Mouse (Mus musculus): ENCODE measurements around the gene Crip1. TPM values are rescaled to one million over a fixed set of nuclear protein-coding genes. Genes with fewer than 3 reads are reported as not detected.

Crip1 gene
- polyA plus RNA-seq, 1 experiment from 2014 or later, result 1,744 TPM

DNA sequence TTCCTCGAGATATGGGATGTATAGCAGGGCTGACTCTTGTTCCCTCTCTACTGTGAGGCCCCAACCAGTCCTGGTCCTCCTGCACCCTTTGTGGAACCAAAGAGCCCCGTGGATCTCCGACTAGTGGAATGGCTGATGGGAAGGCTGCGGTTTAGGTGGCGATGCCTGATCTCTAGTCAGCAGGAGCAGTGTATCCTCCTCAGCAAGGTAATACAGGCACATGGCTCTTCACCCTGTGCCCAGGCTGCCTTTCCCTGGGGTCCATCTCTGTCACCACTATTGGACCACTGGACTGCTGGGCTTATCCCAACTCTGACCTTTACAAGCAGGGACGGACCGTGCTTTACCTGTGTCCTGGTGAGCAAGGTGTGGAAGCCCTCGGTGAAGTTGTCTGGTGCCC is 11.4 kb downstream of the Crip1 start:
- Histone ChIP-seq H3K9ac (replicated peaks; ENCODE audit: low read depth) (no peak overlapping the region), H3K27ac (ENCODE audit: low read length) (no peak overlapping the region), H3K36me3 (ENCODE audit: insufficient read depth, low read length) (no peaks in the 10 kb centered on the region), H3K4me2 (replicated peaks; ENCODE audit: low read depth, low read length) (no peak overlapping the region), H3K9me3 (ENCODE audit: low read length) (no peaks in the 10 kb centered on the region), H3K27me3 (replicated peaks; ENCODE audit: insufficient read depth, low read length) (no peaks in the 10 kb centered on the region), H3K4me1 (ENCODE audit: insufficient read depth, low read depth, low read length) (peaks cover 10% of the 10 kb centered on the region), H3K4me3 (ENCODE audit: low read depth, low read length) (no peak overlapping the region)
- no peak for ATAC-seq
- WGBS, result 76% methylated on average over 8 of the region's 8 CpGs
- no peak for TF ChIP-seq CTCF (IDR thresholded peaks at IDR 0.05)
- TF ChIP-seq EP300 (IDR thresholded peaks at IDR 0.05), result no peak
- DNase-seq (ENCODE audit: low spot score), result no peak

DNA sequence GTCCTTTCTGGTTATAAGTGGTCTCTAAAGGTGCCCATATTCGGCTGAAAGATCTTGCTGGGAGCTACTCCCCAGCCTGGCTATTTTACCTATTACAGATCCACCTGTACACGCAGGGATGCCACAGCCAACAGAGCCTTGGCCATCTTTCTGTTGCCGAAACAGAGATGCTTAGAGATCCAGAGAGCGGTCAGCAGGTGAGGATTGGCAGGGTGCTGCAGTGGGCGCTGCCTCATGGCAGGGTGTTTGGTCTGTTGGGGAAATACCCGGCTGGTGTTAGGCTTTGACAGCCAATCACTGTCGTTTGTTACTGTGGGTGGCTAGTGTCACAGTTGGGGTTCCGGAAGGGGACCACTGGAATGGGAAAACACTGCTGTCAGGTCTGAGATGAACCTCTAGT is 11.9 kb downstream of the Crip1 start:
- H3K36me3 ChIP-seq (ENCODE audit: insufficient read depth, low read length), result no peaks in the 10 kb centered on the region
- no peaks in the 10 kb centered on the region for H3K27me3 ChIP-seq (replicated peaks; ENCODE audit: insufficient read depth, low read length)
- no peak for DNase-seq (ENCODE audit: low spot score)
- no peak overlapping the region for H3K27ac ChIP-seq (ENCODE audit: low read length)
- H3K4me3 ChIP-seq (ENCODE audit: low read depth, low read length), result no peak overlapping the region
- H3K4me2 ChIP-seq (replicated peaks; ENCODE audit: low read depth, low read length), result no peak overlapping the region
- TF ChIP-seq EP300 (IDR thresholded peaks at IDR 0.05) (no peak), CTCF (IDR thresholded peaks at IDR 0.05) (no peak)
- no peaks in the 10 kb centered on the region for H3K9me3 ChIP-seq (ENCODE audit: low read length)
- no peak overlapping the region for H3K9ac ChIP-seq (replicated peaks; ENCODE audit: low read depth)
- H3K4me1 ChIP-seq (ENCODE audit: insufficient read depth, low read depth, low read length), result peaks cover 10% of the 10 kb centered on the region
- no peak for ATAC-seq
- WGBS, result 89% methylated on average over 8 of the region's 8 CpGs

DNA sequence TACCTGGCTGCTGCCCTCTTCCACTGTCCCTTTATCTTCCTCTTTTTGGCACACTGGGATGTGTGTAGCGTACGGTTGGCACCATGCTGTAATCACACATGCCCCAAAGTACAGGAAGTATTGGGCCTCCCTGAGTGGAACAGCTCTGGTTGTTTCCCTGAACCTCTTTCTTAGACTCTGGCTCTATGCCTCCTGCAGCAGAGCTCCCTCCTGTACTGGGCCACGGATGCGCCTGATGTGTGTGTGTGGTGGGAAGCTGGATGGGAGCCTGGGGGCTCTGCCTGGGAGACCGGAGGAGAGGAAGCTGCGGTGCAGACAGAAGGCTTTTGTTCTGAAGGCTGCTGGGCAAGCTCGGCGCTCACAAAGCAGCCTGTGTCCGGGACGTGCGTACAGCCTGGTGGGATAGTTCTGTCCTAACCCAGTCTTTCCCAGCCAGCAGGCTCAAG is 17.5 kb downstream of the Crip1 start:
- no peak for ATAC-seq
- 81% methylated on average over 11 of the region's 11 CpGs for WGBS

DNA sequence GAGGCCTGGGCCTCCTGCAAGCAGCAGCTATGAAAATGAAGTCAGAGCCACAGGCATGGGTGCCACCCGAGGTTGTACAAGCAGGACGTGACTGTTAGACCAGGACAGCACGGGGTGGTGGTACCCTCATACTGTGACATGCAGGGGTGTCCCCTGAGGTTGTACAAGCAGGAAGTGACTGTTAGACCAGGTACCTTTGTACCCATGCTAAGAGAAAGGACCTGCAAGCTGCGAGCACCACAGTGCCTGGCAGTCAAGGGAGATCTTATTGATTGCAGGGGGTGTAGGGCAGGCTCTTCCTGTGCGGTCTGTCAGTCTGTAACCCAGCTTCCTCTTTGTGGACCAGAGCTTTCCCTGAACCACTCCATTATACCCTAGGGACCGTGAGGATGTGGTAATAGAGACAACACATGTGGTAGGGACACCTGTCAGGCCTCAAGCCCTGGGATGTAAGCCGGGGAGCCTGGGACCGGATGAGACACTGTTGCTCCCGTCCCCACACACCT is 22.0 kb downstream of the Crip1 start:
- DNase-seq (ENCODE audit: low spot score), result no peak

More for the DNA sequence above, 17.5 kb downstream of the Crip1 start:
- H3K4me2 ChIP-seq (replicated peaks; ENCODE audit: low read depth, low read length), result no peak overlapping the region
- TF ChIP-seq CTCF (IDR thresholded peaks at IDR 0.05) (no peak), EP300 (IDR thresholded peaks at IDR 0.05) (no peak)
- no peak overlapping the region for H3K27ac ChIP-seq (ENCODE audit: low read length)
- DNase-seq (ENCODE audit: low spot score), result no peak
- H3K27me3 ChIP-seq (replicated peaks; ENCODE audit: insufficient read depth, low read length), result no peaks in the 10 kb centered on the region
- H3K4me3 ChIP-seq (ENCODE audit: low read depth, low read length), result no peak overlapping the region
- no peaks in the 10 kb centered on the region for H3K9me3 ChIP-seq (ENCODE audit: low read length)
- H3K4me1 ChIP-seq (ENCODE audit: insufficient read depth, low read depth, low read length), result no peaks in the 10 kb centered on the region
- no peaks in the 10 kb centered on the region for H3K36me3 ChIP-seq (ENCODE audit: insufficient read depth, low read length)
- H3K9ac ChIP-seq (replicated peaks; ENCODE audit: low read depth), result no peak overlapping the region

DNA sequence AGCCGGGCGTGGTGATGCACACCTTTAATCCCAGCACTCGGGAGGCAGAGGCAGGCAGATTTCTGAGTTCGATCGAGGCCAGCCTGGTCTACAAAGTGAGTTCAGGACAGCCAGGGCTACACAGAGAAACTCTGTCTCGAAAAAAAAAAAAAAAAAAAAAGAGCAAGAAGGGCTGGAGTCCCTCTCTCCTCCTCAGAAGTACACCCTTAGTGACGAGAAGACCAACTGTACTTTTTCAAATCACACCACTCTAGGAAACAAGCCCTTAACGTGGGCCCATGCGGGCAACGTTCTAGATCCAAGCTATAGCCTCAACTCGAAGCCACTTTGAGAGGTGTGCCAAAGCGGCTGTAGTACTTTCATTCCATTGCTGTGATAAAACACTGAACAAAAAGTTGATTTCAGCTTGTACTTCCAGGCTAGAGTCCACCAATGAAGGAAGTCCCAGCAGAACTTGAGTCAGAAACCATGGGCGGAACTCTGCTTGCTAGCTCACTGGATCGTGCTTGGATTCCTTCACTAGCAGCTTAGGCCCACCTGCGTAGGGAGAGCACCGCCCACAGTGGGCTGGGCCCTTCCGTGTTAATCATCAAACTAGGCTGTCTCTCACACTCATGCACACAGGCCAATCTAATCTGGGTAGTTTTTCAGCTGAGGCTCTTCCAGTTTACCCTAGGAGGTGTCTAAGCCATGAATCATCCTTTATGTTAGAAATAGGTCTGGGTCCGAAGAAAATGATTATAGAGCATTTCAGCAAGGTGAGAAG is 31.0 kb downstream of the Crip1 start:
- Histone ChIP-seq H3K27me3 (replicated peaks; ENCODE audit: insufficient read depth, low read length) (no peaks in the 10 kb centered on the region), H3K9me3 (ENCODE audit: low read length) (no peaks in the 10 kb centered on the region), H3K4me2 (replicated peaks; ENCODE audit: low read depth, low read length) (no peak overlapping the region), H3K36me3 (ENCODE audit: insufficient read depth, low read length) (no peaks in the 10 kb centered on the region), H3K4me3 (ENCODE audit: low read depth, low read length) (no peak overlapping the region), H3K9ac (replicated peaks; ENCODE audit: low read depth) (no peak overlapping the region), H3K27ac (ENCODE audit: low read length) (no peak overlapping the region), H3K4me1 (ENCODE audit: insufficient read depth, low read depth, low read length) (no peaks in the 10 kb centered on the region)
- WGBS, result 82% methylated on average over 17 of the region's 18 CpGs
- DNase-seq (ENCODE audit: low spot score) (no peak), ATAC-seq (no peak)
- TF ChIP-seq EP300 (IDR thresholded peaks at IDR 0.05) (no peak), CTCF (IDR thresholded peaks at IDR 0.05) (no peak)

More for the DNA sequence above, 22.0 kb downstream of the Crip1 start:
- H3K9me3 ChIP-seq (ENCODE audit: low read length), result no peaks in the 10 kb centered on the region
- H3K4me3 ChIP-seq (ENCODE audit: low read depth, low read length), result no peak overlapping the region
- TF ChIP-seq EP300 (IDR thresholded peaks at IDR 0.05), result no peak
- no peak for TF ChIP-seq CTCF (IDR thresholded peaks at IDR 0.05)
- H3K27me3 ChIP-seq (replicated peaks; ENCODE audit: insufficient read depth, low read length), result no peaks in the 10 kb centered on the region
- H3K27ac ChIP-seq (ENCODE audit: low read length), result no peak overlapping the region
- H3K4me1 ChIP-seq (ENCODE audit: insufficient read depth, low read depth, low read length), result no peaks in the 10 kb centered on the region
- 73% methylated on average over 9 of the region's 9 CpGs for WGBS
- H3K36me3 ChIP-seq (ENCODE audit: insufficient read depth, low read length), result no peaks in the 10 kb centered on the region
- no peak for ATAC-seq
- H3K9ac ChIP-seq (replicated peaks; ENCODE audit: low read depth), result no peak overlapping the region
- no peak overlapping the region for H3K4me2 ChIP-seq (replicated peaks; ENCODE audit: low read depth, low read length)

DNA sequence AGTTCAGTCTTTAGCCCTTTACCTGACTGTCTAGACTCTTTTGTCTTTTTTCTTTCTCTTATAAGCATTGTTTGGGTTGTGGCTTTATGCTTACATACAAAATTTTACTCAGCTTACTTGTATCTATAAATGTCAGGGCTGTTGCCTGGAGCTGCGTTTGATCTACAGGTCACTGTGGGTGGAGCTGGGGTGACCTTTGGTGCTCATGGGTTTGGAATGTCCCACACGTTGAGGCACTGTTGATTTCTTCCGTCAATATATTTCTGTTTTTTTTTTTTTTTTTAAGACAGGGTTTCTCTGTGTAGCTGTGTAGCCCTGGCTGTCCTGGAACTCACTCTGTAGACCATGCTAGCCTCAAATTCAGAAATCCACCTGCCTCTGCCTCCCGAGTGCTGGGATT is 34.9 kb downstream of the Crip1 start:
- Histone ChIP-seq H3K9ac (replicated peaks; ENCODE audit: low read depth) (no peak overlapping the region), H3K9me3 (ENCODE audit: low read length) (no peaks in the 10 kb centered on the region), H3K4me1 (ENCODE audit: insufficient read depth, low read depth, low read length) (peaks cover under 1% of the 10 kb centered on the region; the same call in 1 of the 2 replicates), H3K4me3 (ENCODE audit: low read depth, low read length) (no peak overlapping the region), H3K4me2 (replicated peaks; ENCODE audit: low read depth, low read length) (no peak overlapping the region), H3K27ac (ENCODE audit: low read length) (no peak overlapping the region), H3K36me3 (ENCODE audit: insufficient read depth, low read length) (no peaks in the 10 kb centered on the region), H3K27me3 (replicated peaks; ENCODE audit: insufficient read depth, low read length) (no peaks in the 10 kb centered on the region)
- DNase-seq (ENCODE audit: low spot score) (no peak), ATAC-seq (no peak)
- WGBS, result 31% methylated on average over 4 of the region's 4 CpGs
- TF ChIP-seq CTCF (IDR thresholded peaks at IDR 0.05) (no peak), EP300 (IDR thresholded peaks at IDR 0.05) (no peak)

Data from lung, postnatal 0 days (tissue).